Mouse (Mus musculus) embryo, embryonic 11.5 days (tissue): Measurements from ENCODE around the gene Olfr1359.
"Not testable (repeated sequence)": the region's sequence is repeated elsewhere in the genome, so short reads cannot be mapped to it uniquely, and the experiment has no call there.

Experiments
- DNase-seq: peaks from one replicate; pipeline ENCODE4 v3.0.0-alpha.2; 2012; ENCODE audit warnings: low read depth, low spot score

The Olfr1359 gene

DNA sequence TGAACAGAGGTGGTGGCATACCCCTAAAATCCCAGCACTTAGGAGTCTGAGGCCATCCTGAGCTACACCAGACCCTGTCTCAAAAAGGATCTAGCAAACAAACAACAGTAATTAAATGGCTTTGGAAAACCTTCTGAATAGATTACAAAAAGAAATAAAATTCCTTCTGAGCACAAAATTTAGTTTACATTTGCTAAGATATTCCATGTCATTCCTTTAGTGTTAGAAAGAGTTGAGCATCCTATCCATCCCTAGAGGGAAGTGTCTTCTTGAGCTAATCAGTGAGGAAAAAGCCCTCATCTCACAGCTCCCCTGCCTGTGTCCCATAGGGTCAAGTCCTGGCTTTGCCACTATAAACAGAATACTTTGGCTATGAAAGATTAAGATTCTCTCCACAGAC lies at the start of gene Olfr1359:
Gene Olfr1359 (plus strand): TSS at position 301 of the 400 bp plus-strand sequence.
- no peak for DNase-seq

DNA sequence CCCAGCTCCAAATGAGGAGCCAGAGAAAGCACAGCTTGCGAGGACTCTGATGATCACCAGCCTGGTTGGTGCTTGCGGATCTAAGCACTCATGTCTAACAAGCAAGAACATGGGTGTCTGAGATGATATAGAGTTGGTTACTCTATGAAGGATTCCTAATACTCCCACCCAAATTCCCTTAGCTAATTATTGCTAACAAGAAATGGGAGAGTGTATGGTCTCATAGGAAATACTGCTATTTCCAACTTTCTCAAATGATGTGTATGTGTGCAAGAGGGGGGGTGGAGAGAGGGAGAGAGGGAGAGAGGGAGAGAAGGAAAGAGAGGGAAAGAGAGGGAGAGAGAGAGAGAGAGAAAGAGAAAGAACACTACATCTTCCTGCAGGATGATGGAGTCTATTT lies 34.6 kb upstream of the Olfr1359 start, which contains the start of gene Olfr1361:
Gene Olfr1361 (minus strand): TSS at position 101 of the 400 bp plus-strand sequence.
- no peak for DNase-seq

DNA sequence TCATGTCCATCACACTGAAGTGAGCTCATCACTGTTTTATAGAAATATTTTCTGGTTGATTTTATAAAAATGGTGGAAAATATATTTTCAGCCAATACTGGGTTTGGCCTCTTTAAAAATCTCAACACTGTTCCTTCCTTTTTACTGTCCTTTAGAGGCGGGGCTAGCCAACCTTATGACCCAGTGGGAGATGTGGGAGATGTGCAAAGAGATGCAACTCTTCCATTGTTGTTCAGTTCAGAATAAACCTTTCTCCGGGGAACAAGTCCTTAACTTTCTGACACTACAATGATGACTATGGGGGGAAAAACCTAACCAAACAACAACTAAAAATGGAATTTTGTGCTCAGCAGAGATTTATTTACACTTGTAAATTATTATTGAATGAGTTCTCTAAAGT lies 20.6 kb upstream of the Olfr1359 start, which contains the start of gene Olfr1360:
Gene Olfr1360 (minus strand): TSS at position 101 of the 400 bp plus-strand sequence.
- DNase-seq: no peak

DNA sequence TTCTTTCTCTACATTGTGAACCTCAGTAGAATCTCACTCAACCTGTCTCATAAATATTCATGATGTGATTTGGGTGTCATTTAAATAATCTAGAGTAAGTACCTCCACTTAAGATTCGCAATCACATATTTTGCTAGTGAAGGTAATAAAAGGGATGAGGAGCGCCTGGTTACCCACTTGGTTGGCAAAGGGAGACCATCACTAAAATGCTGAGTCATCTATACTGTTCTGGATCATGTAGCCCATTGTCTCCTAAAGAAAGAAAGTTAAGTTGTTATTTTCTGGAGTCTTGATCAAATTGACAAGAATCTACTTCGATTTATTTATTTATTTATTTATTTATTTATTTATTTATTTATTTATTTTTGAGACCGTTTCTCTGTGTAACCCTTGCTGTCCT lies 8.8 kb downstream of the Olfr1359 start:
- DNase-seq: no peak

DNA sequence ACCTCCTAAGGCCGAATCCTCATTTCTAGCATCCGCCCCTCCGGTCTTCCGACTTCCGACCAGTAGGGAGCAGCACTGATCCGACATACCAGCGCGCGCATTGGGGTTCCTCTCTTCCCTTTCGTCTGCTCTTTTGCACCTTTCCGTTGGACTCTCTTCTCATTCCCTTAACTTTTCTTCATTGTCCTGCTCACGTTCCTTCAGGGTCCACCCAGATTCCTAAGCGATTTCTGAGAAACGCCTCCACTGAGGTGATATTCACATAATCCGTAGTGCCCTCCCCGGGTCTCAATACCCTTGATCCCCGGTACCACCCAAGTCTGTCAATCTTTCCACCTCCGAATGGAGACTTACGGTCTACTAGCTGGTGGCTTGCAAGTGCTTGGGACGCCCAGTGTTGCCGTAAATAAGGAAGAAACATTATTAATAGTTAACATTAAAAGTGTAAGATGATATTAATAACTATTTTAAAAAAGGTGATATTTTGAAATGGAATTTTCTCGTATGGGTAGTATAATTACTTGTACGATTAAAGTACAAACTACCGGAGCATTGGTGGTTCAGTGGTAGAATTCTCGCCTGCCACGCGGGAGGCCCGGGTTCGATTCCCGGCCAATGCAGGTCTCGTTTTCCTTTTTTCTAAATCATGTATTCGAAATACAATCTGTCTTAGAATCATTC lies 12.3 kb downstream of the Olfr1359 start:
- peak; percentile 79 for DNase-seq

DNA sequence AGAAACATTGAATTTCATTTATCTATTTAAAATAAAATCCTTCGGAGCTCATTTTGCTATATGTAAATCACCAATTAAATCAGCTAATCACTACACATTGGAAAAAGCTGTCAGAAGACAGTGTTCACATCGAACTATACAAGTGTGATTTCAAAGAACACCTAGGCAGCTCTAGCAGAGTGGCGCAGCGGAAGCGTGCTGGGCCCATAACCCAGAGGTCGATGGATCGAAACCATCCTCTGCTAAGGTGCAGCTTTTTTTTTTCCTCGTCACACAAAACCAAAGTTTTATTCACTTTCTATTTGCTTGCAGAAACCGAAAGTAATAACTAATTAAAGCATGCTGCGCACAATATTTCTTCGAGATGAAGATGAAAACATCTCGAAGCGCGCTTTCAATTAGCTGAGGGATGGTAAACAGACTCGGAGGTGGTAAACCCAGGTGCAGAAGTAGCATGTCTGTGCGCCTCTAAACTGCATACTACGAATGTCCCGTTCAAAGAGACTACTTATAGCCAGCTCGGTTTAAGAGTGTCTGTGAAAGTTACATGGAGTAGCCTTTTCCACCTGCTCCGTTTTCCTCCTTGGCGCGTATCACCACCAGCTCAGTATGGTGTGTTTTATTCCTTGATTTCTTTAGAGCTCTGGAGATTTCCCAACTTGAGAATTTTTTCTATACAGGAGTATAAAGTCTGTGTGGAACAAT lies 13.1 kb downstream of the Olfr1359 start:
- DNase-seq: peak; percentile 50

DNA sequence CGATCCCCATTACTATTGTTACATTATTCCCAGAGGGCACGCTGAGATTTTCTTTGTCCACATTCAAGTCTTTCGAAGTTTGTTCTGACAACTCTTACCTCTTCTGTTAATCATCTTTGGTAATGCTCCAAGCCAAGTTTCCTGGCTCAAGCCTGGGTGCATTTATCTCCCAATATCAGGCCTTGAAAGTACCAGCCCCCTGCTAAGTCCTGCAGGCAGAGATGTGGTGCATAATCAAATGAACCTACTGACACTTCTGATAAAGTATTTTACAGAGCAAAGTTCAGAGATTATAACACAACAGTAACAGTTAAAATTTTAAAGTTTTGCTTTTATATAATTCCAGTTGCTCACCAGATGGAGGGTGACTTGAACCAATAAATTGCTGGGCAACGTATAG lies 13.8 kb downstream of the Olfr1359 start:
- no peak for DNase-seq

DNA sequence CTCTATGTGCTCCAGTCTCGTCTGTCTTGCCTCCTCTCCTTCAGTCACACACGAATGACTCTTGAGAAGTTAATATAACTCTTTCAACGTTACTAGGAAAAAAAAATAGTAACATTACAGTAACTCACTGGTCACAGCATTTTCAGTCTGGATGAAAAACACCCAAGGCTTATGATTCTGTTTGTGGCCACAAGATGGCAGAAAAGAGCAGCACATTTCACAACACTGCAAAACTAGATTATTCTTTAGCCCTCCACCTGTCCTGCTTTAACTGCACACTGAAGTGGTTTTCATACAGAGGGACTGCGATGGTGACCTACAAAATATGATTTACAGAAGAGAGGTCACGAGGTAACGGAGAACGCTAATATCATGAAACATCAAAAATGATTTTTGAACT lies 16.8 kb downstream of the Olfr1359 start:
- DNase-seq: peak; percentile 67

DNA sequence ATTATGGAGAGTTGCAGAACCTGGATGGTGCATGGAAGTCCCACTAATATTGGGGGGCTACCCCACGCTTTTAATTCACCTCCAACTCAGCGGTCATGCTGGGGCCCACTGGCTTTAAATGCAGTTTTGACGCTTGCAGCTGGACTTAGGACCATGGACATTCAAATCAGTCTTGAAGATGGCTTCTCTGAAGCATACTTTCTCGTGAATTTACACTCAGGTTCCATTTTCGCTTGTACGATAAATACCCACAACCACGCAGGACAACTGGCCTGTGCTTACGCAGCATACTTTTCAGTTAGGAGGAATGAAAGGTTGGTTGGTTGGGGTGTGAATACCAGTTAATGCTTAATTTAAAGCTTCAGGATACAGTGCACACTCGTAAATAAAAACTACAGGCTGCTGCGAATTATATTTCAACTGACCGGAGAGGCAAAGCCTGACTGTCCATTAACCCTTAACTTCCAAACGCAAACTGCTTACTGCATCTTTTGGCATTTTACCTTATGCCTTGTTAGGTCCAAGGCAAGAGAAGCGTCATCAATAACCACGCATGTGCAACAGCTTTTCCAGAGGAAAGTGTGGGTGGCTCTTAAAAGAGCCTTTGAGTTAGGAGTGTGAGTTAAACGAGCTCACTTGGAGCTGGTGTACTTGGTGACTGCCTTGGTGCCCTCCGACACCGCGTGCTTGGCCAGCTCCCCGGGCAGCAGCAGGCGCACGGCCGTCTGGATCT lies 17.4 kb downstream of the Olfr1359 start:
- peak; percentile 32 for DNase-seq

DNA sequence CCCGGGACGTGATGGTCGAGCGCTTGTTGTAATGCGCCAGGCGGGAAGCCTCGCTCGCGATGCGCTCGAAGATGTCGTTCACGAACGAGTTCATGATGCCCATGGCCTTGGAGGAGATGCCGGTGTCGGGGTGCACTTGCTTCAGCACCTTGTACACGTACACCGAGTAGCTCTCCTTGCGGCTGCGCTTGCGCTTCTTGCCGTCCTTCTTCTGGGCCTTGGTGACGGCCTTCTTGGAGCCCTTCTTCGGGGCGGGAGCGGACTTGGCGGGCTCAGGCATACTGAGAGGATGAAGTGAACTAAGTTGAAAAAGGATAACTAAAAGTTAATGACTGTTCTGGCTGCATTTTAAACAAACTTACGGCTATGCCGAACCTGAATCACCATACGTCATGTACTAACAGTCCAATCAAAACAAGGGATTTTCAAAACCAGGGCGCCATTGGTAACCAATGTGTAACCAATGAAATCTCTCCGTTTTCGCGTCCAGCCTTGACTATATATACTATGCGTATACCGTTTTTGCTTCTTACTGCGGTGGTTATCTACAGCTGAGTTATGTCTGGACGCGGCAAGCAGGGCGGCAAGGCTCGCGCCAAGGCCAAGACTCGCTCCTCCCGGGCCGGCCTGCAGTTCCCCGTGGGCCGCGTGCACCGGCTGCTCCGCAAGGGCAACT lies 18.1 kb downstream of the Olfr1359 start, which contains the start of the genes Hist1h2bl and Hist1h2ai:
Gene Hist1h2bl (minus strand): TSS at position 280 of the 676 bp plus-strand sequence.
Gene Hist1h2ai (plus strand): TSS at position 559 of the 676 bp plus-strand sequence.
- DNase-seq: peak; percentile 88

DNA sequence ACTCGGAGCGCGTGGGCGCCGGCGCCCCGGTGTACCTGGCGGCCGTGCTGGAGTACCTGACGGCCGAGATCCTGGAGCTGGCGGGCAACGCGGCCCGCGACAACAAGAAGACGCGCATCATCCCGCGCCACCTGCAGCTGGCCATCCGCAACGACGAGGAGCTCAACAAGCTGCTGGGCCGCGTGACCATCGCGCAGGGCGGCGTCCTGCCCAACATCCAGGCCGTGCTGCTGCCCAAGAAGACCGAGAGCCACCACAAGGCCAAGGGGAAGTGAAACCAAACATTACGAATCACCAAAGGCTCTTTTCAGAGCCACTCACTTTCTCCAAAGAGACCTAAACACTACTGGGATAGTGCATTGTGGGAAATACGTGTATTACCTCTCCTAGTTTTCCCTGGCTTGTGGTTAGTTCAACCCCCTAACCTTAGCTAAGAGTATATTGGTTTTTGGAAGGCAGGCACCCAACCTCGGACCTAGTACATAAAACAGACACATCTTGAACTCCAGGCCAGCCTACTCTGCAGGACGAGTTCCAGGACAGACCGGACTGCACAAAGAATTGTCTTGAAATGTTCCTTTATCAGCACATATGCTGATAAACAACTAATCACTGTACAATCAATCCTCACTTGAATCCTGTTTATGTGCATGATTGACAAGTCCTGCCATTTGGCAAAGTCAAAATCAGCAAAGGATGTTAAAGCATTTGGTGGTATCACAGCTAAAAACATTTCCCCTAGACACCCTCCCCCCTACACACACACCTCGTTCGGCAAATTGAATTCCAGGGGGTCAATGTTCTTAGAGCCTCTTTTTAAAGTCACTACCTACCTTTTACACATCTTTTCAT lies 18.9 kb downstream of the Olfr1359 start:
- peak; percentile 46 for DNase-seq

DNA sequence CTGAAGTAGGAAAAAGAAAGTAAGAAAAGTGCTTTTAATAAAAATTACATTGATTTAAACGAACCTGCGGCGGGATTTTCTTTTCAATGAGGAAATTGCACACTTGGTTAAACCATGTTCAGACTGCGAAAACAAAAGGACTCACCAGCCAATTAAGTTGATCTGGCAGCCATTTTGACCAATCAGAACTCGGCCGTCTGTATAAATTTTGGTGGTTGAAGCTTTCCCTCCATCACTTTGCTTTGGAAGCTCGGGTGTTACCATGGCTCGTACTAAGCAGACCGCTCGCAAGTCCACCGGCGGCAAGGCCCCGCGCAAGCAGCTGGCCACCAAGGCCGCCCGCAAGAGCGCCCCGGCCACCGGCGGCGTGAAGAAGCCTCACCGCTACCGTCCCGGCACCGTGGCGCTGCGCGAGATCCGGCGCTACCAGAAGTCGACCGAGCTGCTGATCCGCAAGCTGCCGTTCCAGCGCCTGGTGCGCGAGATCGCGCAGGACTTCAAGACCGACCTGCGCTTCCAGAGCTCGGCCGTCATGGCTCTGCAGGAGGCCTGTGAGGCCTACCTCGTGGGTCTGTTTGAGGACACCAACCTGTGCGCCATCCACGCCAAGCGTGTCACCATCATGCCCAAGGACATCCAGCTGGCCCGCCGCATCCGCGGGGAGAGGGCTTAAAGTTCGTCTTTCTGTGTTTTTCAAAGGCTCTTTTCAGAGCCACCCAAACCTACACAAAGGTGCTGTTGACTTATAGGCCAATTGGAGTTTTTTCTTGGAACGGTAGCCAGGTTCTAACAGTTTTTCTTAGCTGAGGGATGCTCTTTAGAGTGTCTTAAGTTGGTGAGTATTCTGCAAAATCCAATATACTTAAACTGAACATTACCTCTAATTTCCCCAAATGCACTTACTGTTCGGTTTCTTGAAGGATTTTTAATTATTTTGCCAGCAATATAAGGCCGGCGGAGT lies 19.8 kb downstream of the Olfr1359 start, which contains the start of gene Hist1h3h:
Gene Hist1h3h (plus strand): TSS at position 263 of the 961 bp plus-strand sequence.
- DNase-seq: peak; percentile 84

DNA sequence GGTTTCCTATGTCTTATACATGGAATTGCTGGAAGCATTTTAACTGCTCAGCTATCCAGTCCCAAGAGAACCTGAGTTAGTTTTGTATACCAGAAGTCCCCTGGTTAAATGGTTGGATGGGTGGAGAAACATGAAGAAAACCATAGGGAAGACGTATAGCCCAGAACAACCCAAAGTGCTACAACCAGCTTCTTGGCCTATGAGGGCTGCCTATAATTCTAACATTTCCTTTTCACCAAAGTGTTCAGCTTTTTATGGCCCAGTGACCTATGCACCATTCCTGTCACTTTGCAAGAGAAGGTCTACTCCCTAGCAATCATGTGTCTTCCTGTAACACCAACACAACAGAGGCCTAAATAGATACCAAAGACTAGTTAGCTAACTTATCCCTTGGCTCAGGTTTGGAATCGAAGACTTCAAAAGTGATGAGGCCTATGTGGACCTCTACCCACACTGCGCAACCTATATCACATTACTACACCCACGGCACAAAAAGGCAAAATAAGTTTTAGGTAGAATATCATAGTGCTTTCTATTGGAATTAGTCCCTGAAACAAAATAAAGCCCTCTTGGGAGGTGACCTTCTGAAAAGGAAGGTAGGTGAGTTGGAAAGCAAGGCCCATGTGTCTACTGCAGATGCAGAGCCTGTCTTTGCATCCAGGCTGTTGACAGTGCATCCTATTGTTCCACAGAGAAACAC lies 20.6 kb downstream of the Olfr1359 start:
- peak; percentile 24 for DNase-seq

DNA sequence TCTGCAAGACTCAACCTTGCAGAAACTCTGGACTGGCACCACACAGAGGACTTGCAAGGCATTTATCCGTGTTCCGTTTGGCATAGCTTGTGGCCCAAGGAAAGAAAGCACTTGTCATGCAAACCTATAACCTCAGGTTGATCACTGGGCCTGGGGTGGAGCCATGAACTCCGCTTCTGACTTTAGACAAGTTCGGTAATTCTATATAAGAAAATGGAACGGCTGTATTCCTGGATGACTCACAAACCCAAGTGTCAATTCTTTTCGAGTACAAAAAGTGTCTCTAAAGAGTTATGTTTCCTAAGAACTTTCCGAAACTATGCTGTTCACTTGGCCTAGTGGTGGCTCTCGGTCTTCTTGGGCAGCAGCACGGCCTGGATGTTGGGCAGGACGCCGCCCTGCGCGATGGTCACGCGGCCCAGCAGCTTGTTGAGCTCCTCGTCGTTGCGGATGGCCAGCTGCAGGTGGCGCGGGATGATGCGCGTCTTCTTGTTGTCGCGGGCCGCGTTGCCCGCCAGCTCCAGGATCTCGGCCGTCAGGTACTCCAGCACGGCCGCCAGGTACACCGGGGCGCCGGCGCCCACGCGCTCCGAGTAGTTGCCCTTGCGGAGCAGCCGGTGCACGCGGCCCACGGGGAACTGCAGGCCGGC lies 23.3 kb downstream of the Olfr1359 start:
- not testable (repeated sequence) for DNase-seq

DNA sequence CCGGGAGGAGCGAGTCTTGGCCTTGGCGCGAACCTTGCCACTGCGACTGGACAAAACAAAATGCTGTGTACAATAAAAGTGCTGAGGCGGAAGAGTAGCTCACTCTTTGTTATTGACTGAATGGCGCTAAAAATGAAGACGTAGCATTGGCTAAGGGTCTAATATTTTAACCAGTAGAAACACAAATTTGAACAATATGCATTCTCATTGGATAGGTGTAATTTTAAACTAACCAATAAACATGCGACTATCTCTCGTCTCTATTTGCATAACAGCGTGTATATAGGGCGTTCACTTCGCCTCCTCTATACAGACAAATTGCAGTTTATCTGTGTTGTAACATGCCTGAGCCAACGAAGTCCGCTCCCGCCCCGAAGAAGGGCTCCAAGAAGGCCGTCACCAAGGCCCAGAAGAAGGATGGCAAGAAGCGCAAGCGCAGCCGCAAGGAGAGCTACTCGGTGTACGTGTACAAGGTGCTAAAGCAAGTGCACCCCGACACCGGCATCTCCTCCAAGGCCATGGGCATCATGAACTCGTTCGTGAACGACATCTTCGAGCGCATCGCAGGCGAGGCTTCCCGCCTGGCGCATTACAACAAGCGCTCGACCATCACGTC lies 24.0 kb downstream of the Olfr1359 start, which contains the start of gene Hist1h2bm:
Gene Hist1h2bm (plus strand): TSS at position 288 of the 616 bp plus-strand sequence.
- DNase-seq: peak; percentile 87

DNA sequence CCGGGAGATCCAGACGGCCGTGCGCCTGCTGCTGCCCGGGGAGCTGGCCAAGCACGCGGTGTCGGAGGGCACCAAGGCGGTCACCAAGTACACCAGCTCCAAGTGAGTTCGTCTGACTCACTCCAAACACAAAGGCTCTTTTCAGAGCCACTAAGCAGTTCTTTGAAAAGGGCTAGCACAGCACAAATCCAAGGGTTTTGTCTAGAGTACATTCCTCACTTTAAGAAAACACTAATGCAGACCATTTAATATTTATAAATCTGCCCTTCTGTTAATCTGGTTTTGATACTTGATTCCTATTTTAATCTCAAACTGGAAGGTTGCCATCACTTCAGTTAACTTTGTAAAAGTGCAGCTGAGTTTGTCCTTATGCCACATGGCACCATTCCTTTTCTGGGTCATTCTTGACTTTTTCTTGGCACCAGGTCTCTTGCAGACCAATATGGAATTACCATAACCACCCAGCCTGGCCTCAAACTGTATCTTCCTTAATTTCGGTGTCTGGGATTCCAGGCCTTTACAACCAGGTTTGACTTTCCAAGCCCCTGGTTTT lies 24.5 kb downstream of the Olfr1359 start:
- peak; percentile 23 for DNase-seq
